Mouse (Mus musculus) embryonic fibroblast, embryonic 13.5 days (primary cell): Measurements from ENCODE around the gene Trappc10.

Experiments used
- CTCF ChIP-seq: IDR thresholded peaks from 2 replicates; pipeline ENCODE4 v1.5.1; 2011; ENCODE audit warnings: mild to moderate bottlenecking, control low read depth, low read length, moderate library complexity, borderline replicate concordance; ENCODE audit not compliant: insufficient read depth
- POLR2A ChIP-seq: IDR thresholded peaks from 2 replicates; pipeline ENCODE4 v1.6.1; 2011; ENCODE audit warnings: low read depth, mild to moderate bottlenecking, control low read depth, low read length, moderate library complexity

- peak; percentile 94 for TF ChIP-seq POLR2A
- no peak for TF ChIP-seq CTCF
These were observed 75.0 kb downstream of the Trappc10 start, which contains the start of gene D10Jhu81e for GRCm38 (mm10) chr10:78169281-78170042.
